Mouse (Mus musculus) olfactory bulb, adult 2 months (tissue): Measurements from ENCODE around the gene Tmem174.

Source experiments
- CTCF ChIP-seq: fragments of 200-500 bp; IDR thresholded peaks from 2 replicates; pipeline ENCODE4 v1.5.1; 2012; ENCODE audit warnings: low read depth, mild to moderate bottlenecking, low read length, moderate library complexity; ENCODE audit not compliant: insufficient read depth
- POLR2A ChIP-seq: fragments of 200-500 bp; IDR thresholded peaks from 2 replicates; pipeline ENCODE4 v1.6.1; 2012; ENCODE audit warnings: mild to moderate bottlenecking, low read depth, low read length, moderate library complexity; ENCODE audit not compliant: insufficient read depth

- TF ChIP-seq POLR2A (no peak), CTCF (no peak)
These were observed 46.4 kb downstream of the Tmem174 start for GRCm38 (mm10) chr13:98590693-98591389.
